Mouse (Mus musculus): Measurements from ENCODE around the gene Pwp2. TPM values are rescaled to one million over a fixed set of nuclear protein-coding genes. Genes with fewer than 3 reads are reported as not detected.
"Not testable (repeated sequence)": the region's sequence is repeated elsewhere in the genome, so short reads cannot be mapped to it uniquely, and the experiment has no call there.

The Pwp2 gene
- polyA plus RNA-seq, 1 experiment from 2014 or later = 20.4 TPM

DNA sequence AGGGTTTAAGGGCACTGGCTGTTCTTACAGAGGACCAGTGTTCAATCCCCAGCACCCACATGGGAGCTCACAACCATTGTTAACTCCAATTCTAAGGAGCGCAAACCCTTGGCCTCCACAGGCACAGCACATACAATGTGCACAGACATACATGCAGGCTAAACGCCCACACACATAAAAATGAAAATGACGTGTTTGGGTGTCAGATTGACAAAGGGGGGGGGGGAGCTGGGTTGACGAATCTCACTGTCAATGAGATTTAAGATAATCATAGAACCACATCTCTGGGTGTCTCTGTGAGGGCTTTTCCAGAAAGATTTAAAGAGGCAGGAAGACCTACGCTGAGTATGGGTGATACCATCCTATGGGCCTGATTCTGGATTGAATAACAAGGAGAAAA is 58.6 kb downstream of the Pwp2 start:
- Histone ChIP-seq H3K9me3 (no peaks in the 10 kb centered on the region), H3K9ac (no peak overlapping the region), H3K36me3 (no peaks in the 10 kb centered on the region), H3K4me2 (no peak overlapping the region), H3K4me1 (peaks cover 26% of the 10 kb centered on the region), H3K27me3 (no peaks in the 10 kb centered on the region), H3K4me3 (no peak overlapping the region), H3K27ac (no peak overlapping the region)
- ATAC-seq (ENCODE audit: insufficient number of reproducible peaks, insufficient read depth, low FRiP score, low TSS enrichment, low read depth) = no peak
- 89% methylated on average over 5 of the region's 5 CpGs for WGBS

DNA sequence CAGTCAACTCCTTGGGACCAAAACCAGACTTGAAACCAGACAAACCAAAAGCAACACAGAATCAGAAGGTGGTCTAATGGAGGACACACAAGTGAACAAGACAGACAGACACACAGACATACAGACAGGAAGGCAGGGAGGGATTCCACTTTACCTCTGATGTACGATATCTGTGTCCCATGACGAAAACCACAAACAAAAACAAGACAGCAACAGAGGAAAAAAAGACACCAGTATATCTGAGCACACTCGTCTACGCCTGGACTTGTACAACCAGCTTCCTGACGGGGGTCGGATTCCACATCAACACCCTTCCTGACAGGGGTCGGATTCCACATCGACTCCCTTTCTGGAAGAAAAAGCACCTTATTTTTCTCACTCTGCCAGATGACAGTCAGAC is 59.9 kb downstream of the Pwp2 start:
- H3K27ac ChIP-seq; H3K4me3 ChIP-seq; H3K4me2 ChIP-seq; H3K9me3 ChIP-seq; H3K36me3 ChIP-seq; ATAC-seq (ENCODE audit: insufficient number of reproducible peaks, insufficient read depth, low FRiP score, low TSS enrichment, low read depth); H3K9ac ChIP-seq; H3K27me3 ChIP-seq: not testable (repeated sequence)
- WGBS = 38% methylated on average over 8 of the region's 8 CpGs
- peaks cover 15% of the 10 kb centered on the region for H3K4me1 ChIP-seq

DNA sequence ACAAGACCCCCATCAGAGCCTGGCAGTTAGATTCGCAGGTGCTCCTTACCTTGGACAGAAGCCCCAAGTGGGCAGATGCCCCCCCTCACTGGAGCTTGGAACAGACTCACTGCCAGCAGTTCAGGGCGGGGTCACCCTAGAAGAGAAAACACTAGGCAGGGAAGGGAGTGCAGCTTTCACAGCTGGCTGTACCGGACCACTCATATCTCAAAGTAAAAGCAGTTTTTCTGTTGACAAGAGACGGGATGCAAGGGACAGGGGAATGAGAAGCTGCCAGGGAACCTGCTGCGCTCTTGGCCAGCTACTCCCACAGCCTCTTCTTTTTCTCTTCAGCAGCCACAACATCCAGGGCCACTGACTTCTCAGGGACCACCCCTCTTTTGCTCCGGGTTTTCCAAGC is 60.8 kb downstream of the Pwp2 start:
- not testable (repeated sequence) for H3K9me3 ChIP-seq; H3K27me3 ChIP-seq; ATAC-seq (ENCODE audit: insufficient number of reproducible peaks, insufficient read depth, low FRiP score, low TSS enrichment, low read depth); H3K27ac ChIP-seq; H3K9ac ChIP-seq; H3K4me1 ChIP-seq; H3K4me3 ChIP-seq; H3K36me3 ChIP-seq; H3K4me2 ChIP-seq
- 55% methylated on average over 6 of the region's 6 CpGs for WGBS

Other genes with a start within 250 kb of the Pwp2 start
- 0.21 and 0.44 TPM in 2 replicates for gene Trpm2, start 214.6 kb downstream of the Pwp2 start, polyA plus RNA-seq (2015; fragmentation: Nextera tagmentation; extraction: Ambion mirVana)
- 28.6 and 31.7 TPM in 2 replicates for gene 1810043G02Rik, start 206.6 kb downstream of the Pwp2 start, polyA plus RNA-seq (2015; fragmentation: Nextera tagmentation; extraction: Ambion mirVana)
- 140 and 145 TPM in 2 replicates for gene Pfkl, start 175.1 kb downstream of the Pwp2 start, polyA plus RNA-seq (2015; fragmentation: Nextera tagmentation; extraction: Ambion mirVana)
- gene Dnmt3l, start 143.2 kb downstream of the Pwp2 start, polyA plus RNA-seq (2015; fragmentation: Nextera tagmentation; extraction: Ambion mirVana) = 0.44 and 0.56 TPM in 2 replicates
- gene Aire, start 141.5 kb downstream of the Pwp2 start, polyA plus RNA-seq (2015; fragmentation: Nextera tagmentation; extraction: Ambion mirVana) = 0.39 and 0.59 TPM in 2 replicates
- 3.0 and 4.4 TPM in 2 replicates for gene Icosl, start 115.8 kb downstream of the Pwp2 start, polyA plus RNA-seq (2015; fragmentation: Nextera tagmentation; extraction: Ambion mirVana)
- gene D10Jhu81e, start 15.4 kb downstream of the Pwp2 start, polyA plus RNA-seq (2015; fragmentation: Nextera tagmentation; extraction: Ambion mirVana) = 35.3 and 38.9 TPM in 2 replicates
- gene Trappc10, start 59.5 kb upstream of the Pwp2 start, polyA plus RNA-seq (2015; fragmentation: Nextera tagmentation; extraction: Ambion mirVana) = 12.0 and 14.5 TPM in 2 replicates
- 51.9 and 57.5 TPM in 2 replicates for gene Agpat3, start 167.3 kb upstream of the Pwp2 start, polyA plus RNA-seq (2015; fragmentation: Nextera tagmentation; extraction: Ambion mirVana)
- 322 and 364 TPM in 2 replicates for gene Rrp1, start 227.9 kb upstream of the Pwp2 start, polyA plus RNA-seq (2015; fragmentation: Nextera tagmentation; extraction: Ambion mirVana)
- gene Cstb, start 240.5 kb upstream of the Pwp2 start, polyA plus RNA-seq (2015; fragmentation: Nextera tagmentation; extraction: Ambion mirVana) = 222 and 253 TPM in 2 replicates